Mouse (Mus musculus) thymus, postnatal 0 days (tissue): ENCODE measurements at regions not wholly inside any gene's neighbourhood (a gene's known extent, or its start where the extent isn't known, plus 50 kb on each side); places are given as distances from the start of the nearest gene placed in this dataset.

ENCODE experiments used
- DNase-seq: peaks from one replicate; pipeline ENCODE4 v3.0.0-alpha.2; 2015; ENCODE audit warnings: low spot score

- no peak for DNase-seq
These were observed 70.0 kb downstream of the 1190002N15Rik start for GRCm38 (mm10) chr9:94467846-94468245.

GRCm38 (mm10) chr9:94456085-94456531 lies 81.8 kb downstream of the 1190002N15Rik start:
- no peak for DNase-seq

GRCm38 (mm10) chr9:94455466-94455865 lies 82.4 kb downstream of the 1190002N15Rik start:
- DNase-seq = no peak

- DNase-seq = no peak
These were observed 88.0 kb downstream of the 1190002N15Rik start for GRCm38 (mm10) chr9:94449911-94450310.

GRCm38 (mm10) chr9:94446182-94446763 lies 91.6 kb downstream of the 1190002N15Rik start:
- DNase-seq = no peak

- no peak for DNase-seq
These were observed 93.6 kb downstream of the 1190002N15Rik start for GRCm38 (mm10) chr9:94444140-94444789.

- DNase-seq = peak; percentile 70
These were observed 96.5 kb downstream of the 1190002N15Rik start for GRCm38 (mm10) chr9:94441393-94441792.

GRCm38 (mm10) chr9:94433468-94433867 lies 104.4 kb downstream of the 1190002N15Rik start:
- DNase-seq = no peak

- no peak for DNase-seq
These were observed 105.6 kb downstream of the 1190002N15Rik start for GRCm38 (mm10) chr9:94432144-94432747.

- DNase-seq = no peak
These were observed 106.3 kb downstream of the 1190002N15Rik start for GRCm38 (mm10) chr9:94431540-94431939.

GRCm38 (mm10) chr9:94430996-94431395 lies 106.9 kb downstream of the 1190002N15Rik start:
- DNase-seq = no peak

GRCm38 (mm10) chr9:94426740-94427139 lies 111.1 kb downstream of the 1190002N15Rik start:
- no peak for DNase-seq

- DNase-seq = no peak
These were observed 112.1 kb downstream of the 1190002N15Rik start for GRCm38 (mm10) chr9:94425804-94426203.

- no peak for DNase-seq
These were observed 113.3 kb downstream of the 1190002N15Rik start for GRCm38 (mm10) chr9:94424438-94425135.

- DNase-seq = no peak
These were observed 127.3 kb downstream of the 1190002N15Rik start for GRCm38 (mm10) chr9:94410546-94410945.

- DNase-seq = no peak
These were observed 127.8 kb downstream of the 1190002N15Rik start for GRCm38 (mm10) chr9:94410042-94410441.

GRCm38 (mm10) chr9:94408635-94409323 lies 129.1 kb downstream of the 1190002N15Rik start:
- no peak for DNase-seq

- no peak for DNase-seq
These were observed 130.2 kb downstream of the 1190002N15Rik start for GRCm38 (mm10) chr9:94407671-94408070.

- DNase-seq = no peak
These were observed 133.3 kb downstream of the 1190002N15Rik start for GRCm38 (mm10) chr9:94404551-94404950.

GRCm38 (mm10) chr9:94400596-94400995 lies 137.3 kb downstream of the 1190002N15Rik start:
- DNase-seq = no peak

GRCm38 (mm10) chr9:94395215-94395614 lies 142.7 kb downstream of the 1190002N15Rik start:
- DNase-seq = no peak
